Mouse (Mus musculus): ENCODE data around the gene Ctdspl. TPM values are rescaled to one million over a fixed set of nuclear protein-coding genes. Genes with fewer than 3 reads are reported as not detected.
A peak's percentile ranks its signal among the peaks of the same experiment; 100 is the strongest.

The Ctdspl gene
- polyA plus RNA-seq, 1 experiment from 2014 or later: 4.2 TPM

DNA sequence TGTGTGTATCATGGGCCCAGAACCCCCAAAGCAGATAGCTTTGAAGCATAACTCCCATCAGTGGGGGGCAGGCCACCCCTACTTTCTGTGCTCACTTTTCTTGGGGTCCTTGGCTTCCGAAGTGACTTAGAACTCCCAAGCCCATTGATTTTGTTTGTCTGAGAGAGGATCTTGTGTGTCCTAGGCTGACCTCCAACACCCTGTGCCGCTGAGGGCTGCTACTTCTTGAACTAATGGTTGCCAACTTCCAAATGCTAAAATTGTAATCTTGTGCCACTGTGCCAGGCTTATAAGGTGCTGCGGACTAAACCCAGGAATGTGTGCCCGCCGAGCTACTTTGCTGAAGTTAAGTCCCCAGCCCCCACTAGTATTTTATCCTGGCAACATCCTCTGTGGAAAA is 164.2 kb downstream of the Ctdspl start:
- DNase-seq (ENCODE audit: low spot score): no peak

DNA sequence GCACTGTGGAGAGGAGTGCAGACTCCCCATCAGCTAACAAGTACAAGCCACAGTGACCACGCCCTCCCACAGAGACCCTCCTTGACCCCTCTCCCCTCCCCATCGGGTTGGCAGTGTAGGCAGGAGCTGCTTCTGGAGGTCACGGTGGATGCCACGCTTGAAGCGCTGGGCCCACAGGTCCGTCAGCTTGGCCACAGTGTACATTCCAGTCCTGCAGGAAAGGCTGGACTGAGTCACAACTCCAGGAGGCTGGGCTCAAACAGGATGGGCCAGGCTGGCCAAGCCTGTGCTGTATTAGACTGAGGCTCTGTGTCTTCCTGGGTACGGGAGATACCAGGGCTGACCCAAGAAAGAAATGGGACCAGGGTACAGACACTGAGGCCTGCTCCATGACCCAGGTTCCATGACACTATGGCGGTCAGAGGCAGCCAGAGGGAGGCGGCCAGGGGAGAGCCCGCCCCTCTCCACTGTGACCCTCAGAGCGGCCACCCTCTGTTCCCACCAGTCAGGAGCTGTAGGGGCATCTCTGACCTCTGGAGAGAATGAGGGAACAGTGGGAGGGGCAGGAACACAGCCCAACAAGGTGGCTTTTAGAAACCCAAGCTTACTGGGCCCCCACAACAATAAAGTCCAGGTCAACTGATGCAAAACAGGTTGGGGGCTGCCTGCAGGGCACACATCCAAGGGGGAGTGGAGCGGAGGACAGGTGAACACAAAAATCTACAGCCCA is 165.5 kb downstream of the Ctdspl start:
- DNase-seq (ENCODE audit: low spot score): no peak

DNA sequence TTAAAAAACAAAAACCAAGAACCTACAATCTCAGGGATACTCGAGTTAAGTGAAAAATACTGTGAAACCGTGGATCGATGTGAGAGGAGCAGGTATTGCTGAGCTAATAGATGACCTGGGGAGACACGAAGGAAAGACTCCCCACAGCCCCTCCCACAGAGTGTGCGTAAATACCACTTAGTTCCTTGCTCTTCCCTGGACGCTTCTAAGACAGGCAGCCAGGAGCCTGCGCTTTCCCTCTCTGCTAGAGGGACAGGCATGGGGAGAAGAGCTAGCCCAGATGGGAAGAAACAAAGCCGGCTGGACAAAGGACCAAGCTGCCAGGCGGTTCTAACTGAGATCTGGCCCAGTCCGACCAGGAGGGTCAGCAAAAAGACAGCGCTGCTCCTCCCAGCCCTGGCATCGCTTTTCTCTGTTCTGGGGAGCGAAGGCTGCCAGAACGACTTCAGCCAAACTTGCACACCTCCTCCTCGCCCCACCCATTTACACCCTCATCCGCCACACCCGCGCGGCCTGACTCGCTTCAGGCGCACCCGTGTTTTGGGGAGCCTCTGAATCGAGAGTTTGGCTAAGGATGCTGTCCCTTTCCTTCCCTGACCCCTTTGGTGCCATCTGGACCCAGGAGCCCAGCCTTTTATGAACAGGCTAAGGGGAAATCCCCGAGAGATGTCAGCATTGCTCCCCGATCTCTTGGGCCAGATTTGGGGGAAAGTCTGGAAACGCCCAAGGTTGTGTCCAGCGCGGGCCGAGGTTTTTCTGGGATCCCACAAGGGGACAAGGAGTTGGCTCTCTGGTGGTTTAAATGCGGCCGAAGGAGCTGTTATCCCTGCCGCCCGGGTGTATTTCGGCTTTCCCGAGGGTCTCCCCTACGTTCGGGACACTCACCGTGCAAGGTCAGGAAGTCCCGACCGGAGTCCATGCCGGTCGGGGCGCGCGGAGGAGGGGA is 166.5 kb downstream of the Ctdspl start:
- DNase-seq (ENCODE audit: low spot score): no peak

Small RNAs within 50 kb of the gene (microRNA-seq; reads per million reads assigned to microRNA genes)
- 17.5 reads per million, percentile 24 among the genes with 10 or more reads in this experiment for gene Mir26a-1 (ENCODE audit: borderline number of aligned reads)

Other genes with a start within 250 kb of the Ctdspl start
- 5.9 and 8.0 TPM in 2 replicates for gene Vill, start 126.3 kb downstream of the Ctdspl start, polyA plus RNA-seq (2015; fragmentation: Nextera tagmentation; extraction: Ambion mirVana)
- gene Plcd1, start 167.0 kb downstream of the Ctdspl start, polyA plus RNA-seq (2015; fragmentation: Nextera tagmentation; extraction: Ambion mirVana): 16.6 and 17.2 TPM in 2 replicates
- gene Dlec1, start 176.0 kb downstream of the Ctdspl start, polyA plus RNA-seq (2015; fragmentation: Nextera tagmentation; extraction: Ambion mirVana): 0.13 and 0.46 TPM in 2 replicates
- gene Acaa1b, start 230.6 kb downstream of the Ctdspl start, polyA plus RNA-seq (2015; fragmentation: Nextera tagmentation; extraction: Ambion mirVana): 5.4 and 5.5 TPM in 2 replicates
- gene Gm47289, start 232.7 kb downstream of the Ctdspl start, polyA plus RNA-seq (2015; fragmentation: Nextera tagmentation; extraction: Ambion mirVana): not detected in 2 replicates